Mouse (Mus musculus) hindbrain, embryonic 15.5 days (tissue): ENCODE measurements at regions not wholly inside any gene's neighbourhood (a gene's known extent, or its start where the extent isn't known, plus 50 kb on each side); places are given as distances from the start of the nearest gene placed in this dataset. TPM values are rescaled to one million over a fixed set of nuclear protein-coding genes. Genes with fewer than 3 reads are reported as not detected.

Experiments
- ATAC-seq: fragments of 200-750 bp; cut with Nextera tagmentation; 2 replicates; pipeline ENCODE4 v1.8.0; 2017; ENCODE audit warnings: low read depth, moderate number of reproducible peaks, moderate TSS enrichment; ENCODE audit not compliant: low FRiP score
- H3K27ac ChIP-seq: fragments of 300-500 bp; sonication (generic); replicated peaks from 2 replicates; pipeline ENCODE4 v1.5.1; 2015; ENCODE audit warnings: mild to moderate bottlenecking, inconsistent platforms
- H3K27me3 ChIP-seq: fragments of 300-500 bp; sonication (generic); 2 replicates; pipeline ENCODE4 v1.6.1; 2015; ENCODE audit warnings: control low read depth, inconsistent platforms
- H3K36me3 ChIP-seq: fragments of 300-500 bp; sonication (generic); 2 replicates; pipeline ENCODE4 v1.6.1; 2015; ENCODE audit warnings: control low read depth, inconsistent platforms
- H3K4me1 ChIP-seq: fragments of 300-500 bp; sonication (generic); replicated peaks from 2 replicates; pipeline ENCODE4 v1.6.1; 2015; ENCODE audit warnings: control low read depth, inconsistent platforms
- H3K4me2 ChIP-seq: fragments of 300-500 bp; sonication (generic); 2 replicates; pipeline ENCODE4 v1.6.1; 2015; ENCODE audit warnings: moderate library complexity, mild to moderate bottlenecking, inconsistent platforms
- H3K4me3 ChIP-seq: fragments of 300-500 bp; sonication (generic); 2 replicates; pipeline ENCODE4 v1.5.1; 2015; ENCODE audit warnings: mild to moderate bottlenecking, inconsistent platforms
- H3K9ac ChIP-seq: fragments of 300-500 bp; sonication (generic); 2 replicates; pipeline ENCODE4 v1.6.1; 2015; ENCODE audit warnings: inconsistent platforms
- H3K9me3 ChIP-seq: fragments of 300-500 bp; sonication (generic); 2 replicates; pipeline ENCODE4 v1.6.1; 2016; ENCODE audit warnings: control low read depth, inconsistent platforms
- WGBS: fragments of 180-500 bp; shearing (Covaris S2); methylation state at CpG from one replicate; pipeline ENCODE4 v1.1.7; 2015; 5-methylcytosine and 5-hydroxymethylcytosine counted together
- microRNA-seq: library from miRNA; unstranded; fragments of <30 nt; microRNA quantifications from one replicate; pipeline ENCODE4, GENCODE M21; 2016

DNA sequence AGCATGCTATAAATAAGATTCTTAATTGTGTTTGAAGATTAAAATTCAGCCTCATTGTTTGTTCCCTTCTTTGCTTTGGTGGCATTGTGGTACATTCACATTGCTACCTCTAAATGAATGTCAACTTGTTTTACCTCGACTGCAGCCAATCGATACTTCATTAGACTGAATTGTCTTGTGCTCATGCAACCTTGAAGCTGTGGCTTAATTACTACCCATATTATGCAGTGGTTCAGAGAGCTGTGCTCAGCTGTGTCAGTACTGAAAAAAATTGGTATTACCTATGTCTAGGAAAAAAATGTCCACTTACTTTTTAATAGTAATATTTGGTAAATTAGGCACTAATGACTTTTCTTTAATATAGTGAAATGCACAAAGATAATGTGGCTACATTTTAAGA lies 1523.6 kb upstream of the Gm8797 start:
- no peaks in the 10 kb centered on the region for H3K9me3 ChIP-seq
- H3K4me2 ChIP-seq: no peak overlapping the region
- H3K27ac ChIP-seq: no peak overlapping the region
- ATAC-seq: no peak
- H3K4me1 ChIP-seq: no peaks in the 10 kb centered on the region
- H3K4me3 ChIP-seq: no peak overlapping the region
- WGBS: 56% methylated on average over 2 of the region's 2 CpGs
- no peaks in the 10 kb centered on the region for H3K36me3 ChIP-seq
- no peak overlapping the region for H3K9ac ChIP-seq
- H3K27me3 ChIP-seq: no peaks in the 10 kb centered on the region

DNA sequence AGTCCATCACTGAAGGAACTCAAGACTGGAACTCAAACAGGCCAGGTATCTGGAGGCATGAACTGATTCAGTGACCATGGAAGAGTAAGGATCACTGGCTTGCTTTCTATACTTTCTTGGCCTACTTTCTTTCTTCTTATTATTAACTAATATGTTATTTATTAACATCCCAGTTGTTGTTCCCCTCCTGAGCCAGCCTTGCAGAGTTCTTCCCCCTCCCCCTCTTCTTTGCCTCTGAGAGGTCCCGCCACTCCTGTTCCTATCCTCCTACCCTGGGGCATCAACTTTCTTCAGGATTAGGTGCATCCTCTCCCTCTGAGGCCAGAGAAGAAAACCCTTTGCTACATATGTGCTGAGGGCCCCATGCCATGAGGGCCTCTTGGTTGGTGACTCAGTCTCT lies 1479.2 kb upstream of the Gm8797 start:
- Histone ChIP-seq H3K4me3 (no peak overlapping the region), H3K4me2 (no peak overlapping the region), H3K9ac (no peak overlapping the region), H3K36me3 (no peaks in the 10 kb centered on the region), H3K27ac (no peak overlapping the region), H3K27me3 (no peaks in the 10 kb centered on the region), H3K9me3 (no peaks in the 10 kb centered on the region), H3K4me1 (no peaks in the 10 kb centered on the region)
- 93% methylated on average over 1 of the region's 1 CpGs for WGBS
- ATAC-seq: no peak

DNA sequence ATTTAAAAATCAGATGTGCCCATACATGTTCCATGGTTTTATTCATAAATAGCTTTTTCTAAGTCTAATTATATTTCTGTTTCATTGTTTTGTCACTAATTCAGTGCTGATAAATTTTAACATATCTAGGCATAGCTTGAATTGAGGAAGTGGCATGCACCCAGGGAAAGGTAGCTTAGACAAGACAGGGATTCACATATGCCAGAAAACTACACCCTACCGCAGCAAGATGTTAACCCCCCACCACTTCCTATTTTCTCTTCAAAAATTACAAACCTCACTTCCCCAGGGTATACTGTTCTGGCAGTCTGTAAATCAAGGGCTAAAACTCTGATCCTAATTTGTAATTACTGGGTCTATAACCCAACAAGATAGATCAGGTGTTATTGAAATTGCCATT lies 1476.0 kb upstream of the Gm8797 start:
- WGBS: 30% methylated on average over 1 of the region's 1 CpGs
- Histone ChIP-seq H3K4me1 (no peaks in the 10 kb centered on the region), H3K9me3 (no peaks in the 10 kb centered on the region), H3K9ac (no peak overlapping the region), H3K36me3 (no peaks in the 10 kb centered on the region), H3K4me2 (no peak overlapping the region), H3K27me3 (no peaks in the 10 kb centered on the region), H3K27ac (no peak overlapping the region), H3K4me3 (no peak overlapping the region)
- no peak for ATAC-seq

DNA sequence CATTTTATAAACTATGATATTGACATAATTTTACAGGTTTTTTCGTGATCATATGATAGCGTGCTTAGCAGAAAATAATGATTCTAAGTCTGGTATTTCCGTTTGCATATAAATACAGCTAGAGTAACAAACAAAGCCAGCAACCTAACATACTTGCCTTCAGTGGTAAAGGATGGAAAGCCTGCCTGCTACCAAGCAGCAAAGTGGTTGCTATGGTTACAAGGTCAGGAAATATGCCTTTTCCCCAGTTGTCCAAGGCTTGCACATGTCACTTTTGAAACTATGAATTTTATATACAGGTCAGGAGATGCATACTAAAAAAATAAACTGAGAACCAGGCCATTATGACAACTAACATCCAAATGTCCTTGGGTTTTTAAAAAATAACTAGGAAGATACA lies 1472.6 kb upstream of the Gm8797 start:
- H3K27me3 ChIP-seq: no peaks in the 10 kb centered on the region
- no peak overlapping the region for H3K9ac ChIP-seq
- no peaks in the 10 kb centered on the region for H3K9me3 ChIP-seq
- WGBS: 11% methylated on average over 3 of the region's 3 CpGs
- no peak overlapping the region for H3K4me3 ChIP-seq
- no peak overlapping the region for H3K4me2 ChIP-seq
- no peak overlapping the region for H3K27ac ChIP-seq
- ATAC-seq: peak; percentile 87
- H3K36me3 ChIP-seq: no peaks in the 10 kb centered on the region
- H3K4me1 ChIP-seq: no peaks in the 10 kb centered on the region

DNA sequence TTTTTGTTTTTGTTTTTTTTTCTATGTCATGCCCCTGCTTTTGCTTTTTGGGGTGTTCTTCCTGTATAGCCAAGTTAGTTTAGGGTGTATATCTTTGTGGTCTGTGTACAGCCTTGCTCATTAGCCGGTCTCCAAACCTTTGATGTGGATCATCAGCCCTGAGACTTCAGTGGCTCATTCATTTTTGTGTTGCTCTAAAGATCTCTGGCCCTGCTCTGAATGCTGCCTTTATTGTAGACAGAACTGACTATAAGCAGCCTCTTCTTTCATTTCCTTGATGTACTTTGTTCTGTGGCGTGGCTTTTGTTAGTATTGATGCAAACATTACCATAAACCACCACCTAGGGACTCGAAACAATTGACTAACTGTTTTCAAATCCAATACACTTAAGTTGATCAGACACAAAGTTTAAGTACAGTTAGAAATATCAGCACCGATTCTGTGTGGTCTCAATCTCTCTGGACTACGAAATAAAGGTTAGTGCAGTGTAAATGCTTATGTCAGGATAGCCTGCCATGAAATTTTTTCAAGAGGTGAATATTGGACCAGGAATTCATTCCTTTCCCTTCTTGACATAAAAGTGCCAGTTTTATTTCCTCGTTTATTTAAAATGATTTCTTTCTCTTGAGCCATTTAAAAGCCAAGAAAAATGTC lies 1470.1 kb upstream of the Gm8797 start:
- H3K36me3 ChIP-seq: no peaks in the 10 kb centered on the region
- ATAC-seq: no peak
- WGBS: 13% methylated on average over 6 of the region's 6 CpGs
- H3K27ac ChIP-seq: no peak overlapping the region
- no peak overlapping the region for H3K9ac ChIP-seq
- H3K4me3 ChIP-seq: no peak overlapping the region
- H3K4me1 ChIP-seq: no peaks in the 10 kb centered on the region
- H3K9me3 ChIP-seq: no peaks in the 10 kb centered on the region
- H3K27me3 ChIP-seq: no peaks in the 10 kb centered on the region
- H3K4me2 ChIP-seq: no peak overlapping the region

DNA sequence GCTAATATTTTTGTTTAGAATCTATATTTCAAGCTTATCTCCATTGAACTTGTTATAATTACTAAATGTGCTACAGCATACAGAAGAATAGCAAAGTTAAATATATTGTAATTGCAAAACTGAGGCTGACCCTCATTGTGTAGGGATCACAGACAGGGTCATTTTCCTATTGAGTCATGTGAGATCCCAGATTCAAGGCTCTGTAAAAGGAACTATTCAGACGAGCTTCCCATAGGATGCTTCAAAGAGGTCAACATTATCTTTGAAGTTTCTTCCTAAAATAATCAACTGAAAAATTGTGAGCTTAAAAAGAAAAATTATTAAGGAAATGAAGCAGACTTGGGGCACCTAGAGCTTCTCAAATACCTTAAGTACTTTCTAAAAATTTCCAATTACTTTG lies 1469.5 kb upstream of the Gm8797 start:
- WGBS: 5% methylated on average over 1 of the region's 1 CpGs
- no peak for ATAC-seq
- no peaks in the 10 kb centered on the region for H3K36me3 ChIP-seq
- no peak overlapping the region for H3K9ac ChIP-seq
- H3K4me1 ChIP-seq: no peaks in the 10 kb centered on the region
- no peak overlapping the region for H3K27ac ChIP-seq
- H3K9me3 ChIP-seq: no peaks in the 10 kb centered on the region
- no peak overlapping the region for H3K4me2 ChIP-seq
- no peaks in the 10 kb centered on the region for H3K27me3 ChIP-seq
- H3K4me3 ChIP-seq: no peak overlapping the region

DNA sequence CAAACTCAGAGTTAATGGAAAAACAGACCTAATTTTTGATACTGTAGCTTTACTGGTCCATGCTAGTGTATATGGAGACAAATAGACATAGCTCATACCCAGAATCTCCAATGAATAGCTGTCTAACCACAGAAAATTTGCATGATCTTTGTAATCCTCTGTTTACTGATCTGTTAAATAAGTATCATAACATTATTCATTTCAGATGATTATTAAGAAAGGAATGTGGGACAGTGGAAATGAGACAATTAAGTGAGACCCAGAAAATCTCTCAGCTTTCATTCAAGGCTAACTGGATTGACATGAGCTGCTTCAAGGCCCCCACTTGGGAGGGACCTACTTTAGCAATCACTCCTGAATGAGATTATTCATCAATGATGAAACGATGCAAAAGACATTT lies 1463.5 kb upstream of the Gm8797 start:
- Histone ChIP-seq H3K27ac (no peak overlapping the region), H3K36me3 (no peaks in the 10 kb centered on the region), H3K9me3 (no peaks in the 10 kb centered on the region), H3K4me3 (no peak overlapping the region), H3K27me3 (no peaks in the 10 kb centered on the region), H3K4me2 (no peak overlapping the region), H3K9ac (no peak overlapping the region), H3K4me1 (no peaks in the 10 kb centered on the region)
- 82% methylated on average over 1 of the region's 1 CpGs for WGBS
- ATAC-seq: no peak

DNA sequence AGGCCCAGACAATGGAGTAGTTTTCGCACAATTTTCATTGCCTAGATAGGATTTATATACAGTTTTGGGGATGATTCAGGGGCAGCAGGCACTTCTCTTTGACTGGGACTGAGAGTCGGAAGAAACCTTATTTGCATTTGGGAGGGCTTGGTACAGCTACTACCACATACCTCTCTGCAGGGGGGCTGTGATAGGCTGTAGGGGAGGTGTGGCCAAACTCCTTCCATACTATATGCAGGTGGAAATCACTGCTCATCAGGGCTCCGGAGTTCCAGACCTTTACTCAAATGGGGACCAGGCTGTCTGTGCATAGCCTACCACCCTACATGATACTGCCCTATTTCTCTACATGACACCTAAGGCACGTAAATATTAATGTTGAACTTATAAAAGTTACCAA lies 1414.2 kb upstream of the Gm8797 start:
- Histone ChIP-seq H3K4me3 (no peak overlapping the region), H3K4me2 (no peak overlapping the region), H3K4me1 (no peaks in the 10 kb centered on the region), H3K27me3 (no peaks in the 10 kb centered on the region), H3K9ac (no peak overlapping the region), H3K9me3 (no peaks in the 10 kb centered on the region), H3K36me3 (no peaks in the 10 kb centered on the region), H3K27ac (no peak overlapping the region)
- no peak for ATAC-seq
- 81% methylated on average over 4 of the region's 4 CpGs for WGBS

DNA sequence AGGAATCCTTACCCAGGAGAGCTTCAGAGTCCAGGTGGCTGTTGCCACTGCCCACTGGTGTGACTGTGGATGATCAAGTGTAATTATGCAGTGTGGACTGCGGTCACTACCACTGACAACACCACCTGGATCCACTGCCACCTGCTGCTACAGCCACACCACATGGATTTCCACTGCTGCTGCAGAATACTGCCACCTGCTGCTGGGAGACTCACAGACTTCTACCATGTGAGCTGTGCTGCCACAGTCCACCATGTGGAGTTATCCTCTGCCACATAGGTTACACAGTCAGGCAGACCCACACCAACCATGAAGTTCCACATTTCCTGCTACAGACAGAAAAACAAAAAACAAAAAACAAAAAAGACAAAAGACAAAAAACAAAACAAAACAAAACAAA lies 1411.5 kb upstream of the Gm8797 start:
- Histone ChIP-seq H3K4me1 (no peaks in the 10 kb centered on the region), H3K36me3 (no peaks in the 10 kb centered on the region), H3K4me3 (no peak overlapping the region), H3K27ac (no peak overlapping the region), H3K27me3 (no peaks in the 10 kb centered on the region), H3K4me2 (no peak overlapping the region), H3K9ac (no peak overlapping the region), H3K9me3 (no peaks in the 10 kb centered on the region)
- 94% methylated on average over 1 of the region's 1 CpGs for WGBS
- ATAC-seq: no peak

Small RNA genes lying in the stretch of these regions (microRNA-seq; reads per million reads assigned to microRNA genes)
- gene Gm23976: not detected
